Mouse (Mus musculus): ENCODE measurements around the gene Rpp14. TPM values are rescaled to one million over a fixed set of nuclear protein-coding genes. Genes with fewer than 3 reads are reported as not detected.

Gene Rpp14
- polyA plus RNA-seq, 1 experiment from 2014 or later = 35.4 TPM

DNA sequence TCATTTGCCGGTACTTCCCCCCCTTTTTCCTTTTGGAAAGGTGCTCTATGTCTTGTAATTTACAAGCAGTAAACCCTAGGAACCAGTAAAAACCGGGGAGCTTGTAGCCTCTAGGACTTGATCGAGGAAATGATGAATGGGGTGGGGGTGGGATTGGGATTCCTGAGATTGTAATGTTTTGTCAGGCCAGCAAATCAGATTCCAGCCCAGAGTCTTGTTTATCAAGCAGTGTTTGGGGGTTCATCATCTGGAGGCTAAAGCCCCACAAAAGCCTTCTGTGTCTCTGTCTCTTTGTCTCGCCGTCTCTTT, 18.5 kb downstream of the Rpp14 start:
- Histone ChIP-seq H3K4me2 (peak overlapping the region; percentile 81), H3K4me3 (peak overlapping the region; percentile 91), H3K27ac (replicated peaks) (peak overlapping the region; percentile 74), H3K27me3 (replicated peaks) (no peaks in the 10 kb centered on the region), H3K4me1 (peaks cover 38% of the 10 kb centered on the region), H3K9ac (peak overlapping the region; percentile 92), H3K9me3 (no peaks in the 10 kb centered on the region), H3K36me3 (peaks cover 3% of the 10 kb centered on the region; the same call in 1 of the 2 replicates)
- WGBS = 3% methylated on average over 5 of the region's 5 CpGs
- ATAC-seq (ENCODE audit: extremely low read depth, insufficient number of reproducible peaks, low FRiP score, low TSS enrichment) = no peak

DNA sequence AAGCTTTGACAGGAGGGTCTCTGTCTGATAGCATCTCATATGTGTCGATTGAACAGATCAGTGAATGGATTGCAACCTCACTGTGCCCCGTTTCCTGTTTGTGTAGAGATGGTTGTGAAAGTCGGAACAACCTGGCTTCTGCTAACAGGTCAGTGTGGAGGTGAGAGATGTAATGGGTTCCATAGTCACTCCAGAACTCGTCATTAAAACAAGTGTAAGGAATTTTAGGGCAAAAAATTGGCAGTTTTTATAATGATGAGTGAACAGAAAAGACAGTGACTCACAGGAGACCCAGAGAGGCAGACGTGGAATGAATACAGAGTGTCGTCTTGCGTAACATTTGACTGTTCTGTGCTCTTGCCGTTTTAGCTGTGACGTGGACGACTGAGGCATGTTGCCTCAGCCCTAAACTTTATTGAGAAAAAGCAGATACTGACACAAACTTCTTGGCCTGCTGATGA, 19.4 kb downstream of the Rpp14 start:
- WGBS = 62% methylated on average over 10 of the region's 10 CpGs
- ATAC-seq (ENCODE audit: extremely low read depth, insufficient number of reproducible peaks, low FRiP score, low TSS enrichment) = no peak
- Histone ChIP-seq H3K4me3 (peak overlapping the region; percentile 91), H3K27me3 (replicated peaks) (no peaks in the 10 kb centered on the region), H3K9me3 (no peaks in the 10 kb centered on the region), H3K36me3 (peaks cover 3% of the 10 kb centered on the region; the same call in 1 of the 2 replicates), H3K27ac (replicated peaks) (no peak overlapping the region), H3K4me1 (peaks cover 38% of the 10 kb centered on the region), H3K4me2 (peak overlapping the region; percentile 81), H3K9ac (peak overlapping the region; percentile 67; the same call in 1 of the 2 replicates)

DNA sequence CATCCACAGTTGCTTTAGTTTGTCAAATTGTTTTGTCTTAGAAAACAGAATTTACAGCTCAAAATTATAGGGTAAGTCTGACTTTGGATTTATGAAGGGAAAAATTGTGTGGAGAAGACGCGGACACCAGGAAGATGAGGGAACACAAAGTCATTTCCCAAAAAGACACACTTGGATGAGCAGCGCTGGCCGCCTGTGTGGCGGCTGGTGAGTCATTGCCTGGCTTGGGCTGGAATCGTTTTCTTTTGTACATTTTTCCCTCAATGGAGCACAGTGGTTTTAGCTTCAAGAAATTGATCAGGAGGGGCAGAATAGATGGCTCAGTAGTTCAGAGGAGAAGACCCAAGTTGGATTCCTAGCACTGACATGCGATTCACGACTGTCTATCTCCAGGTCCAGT, 21.7 kb downstream of the Rpp14 start:
- Histone ChIP-seq H3K27me3 (replicated peaks) (no peaks in the 10 kb centered on the region), H3K36me3 (peaks cover 6% of the 10 kb centered on the region), H3K4me2 (no peak overlapping the region), H3K9me3 (no peaks in the 10 kb centered on the region), H3K4me3 (no peak overlapping the region), H3K9ac (no peak overlapping the region), H3K4me1 (peaks cover 29% of the 10 kb centered on the region), H3K27ac (replicated peaks) (no peak overlapping the region)
- 88% methylated on average over 8 of the region's 8 CpGs for WGBS
- no peak for ATAC-seq (ENCODE audit: extremely low read depth, insufficient number of reproducible peaks, low FRiP score, low TSS enrichment)

DNA sequence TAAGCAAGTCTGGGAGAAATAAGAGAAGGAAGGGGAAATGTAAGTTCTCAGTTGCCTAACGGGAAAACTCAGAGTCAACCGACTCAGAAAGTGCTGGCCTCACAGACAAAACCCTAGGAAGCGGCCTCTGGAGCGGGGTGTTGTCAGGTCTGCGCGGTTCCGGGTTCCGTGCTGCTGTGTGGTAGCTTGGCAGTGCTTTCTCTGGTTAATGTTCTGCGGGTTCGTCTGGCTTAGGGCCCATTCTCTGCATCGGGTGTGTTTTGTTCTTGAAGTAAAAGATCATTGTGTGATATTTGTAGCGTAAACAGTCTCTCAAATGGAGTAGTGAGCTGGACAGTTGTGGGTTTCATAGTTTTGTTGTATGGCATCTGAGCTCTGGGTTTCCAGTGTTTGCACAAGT, 22.5 kb downstream of the Rpp14 start:
- Histone ChIP-seq H3K4me1 (peaks cover 25% of the 10 kb centered on the region), H3K9me3 (no peaks in the 10 kb centered on the region), H3K27me3 (replicated peaks) (no peaks in the 10 kb centered on the region), H3K36me3 (peaks cover 10% of the 10 kb centered on the region), H3K27ac (replicated peaks) (no peak overlapping the region), H3K4me3 (no peak overlapping the region), H3K9ac (no peak overlapping the region), H3K4me2 (no peak overlapping the region)
- ATAC-seq (ENCODE audit: extremely low read depth, insufficient number of reproducible peaks, low FRiP score, low TSS enrichment) = no peak
- 75% methylated on average over 12 of the region's 12 CpGs for WGBS

DNA sequence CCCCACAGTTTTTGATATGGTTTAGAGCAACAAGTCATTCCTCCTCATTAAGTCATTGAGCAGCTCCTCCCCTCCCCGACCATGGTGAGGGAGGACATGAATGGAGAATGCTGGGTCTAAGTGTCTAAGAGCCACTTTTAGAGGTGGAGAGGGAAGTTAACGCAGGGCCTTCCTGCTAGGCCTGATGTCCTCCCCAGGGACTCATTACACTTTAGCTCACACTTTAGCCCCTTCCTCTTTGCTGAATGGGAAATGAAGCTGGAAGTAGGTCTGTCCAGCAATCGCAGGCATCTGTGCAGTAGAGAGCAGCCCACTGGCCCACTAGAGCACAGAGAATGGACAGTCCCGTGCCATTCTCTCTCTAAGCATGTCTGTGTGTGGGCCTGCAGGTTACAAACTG, 27.9 kb downstream of the Rpp14 start:
- Histone ChIP-seq H3K9me3 (no peaks in the 10 kb centered on the region), H3K27ac (replicated peaks) (no peak overlapping the region), H3K9ac (no peak overlapping the region), H3K27me3 (replicated peaks) (no peaks in the 10 kb centered on the region), H3K4me3 (no peak overlapping the region), H3K36me3 (peaks cover 7% of the 10 kb centered on the region), H3K4me2 (no peak overlapping the region), H3K4me1 (peaks cover 18% of the 10 kb centered on the region; the same call in 1 of the 2 replicates)
- 78% methylated on average over 4 of the region's 4 CpGs for WGBS
- ATAC-seq (ENCODE audit: extremely low read depth, insufficient number of reproducible peaks, low FRiP score, low TSS enrichment) = no peak

DNA sequence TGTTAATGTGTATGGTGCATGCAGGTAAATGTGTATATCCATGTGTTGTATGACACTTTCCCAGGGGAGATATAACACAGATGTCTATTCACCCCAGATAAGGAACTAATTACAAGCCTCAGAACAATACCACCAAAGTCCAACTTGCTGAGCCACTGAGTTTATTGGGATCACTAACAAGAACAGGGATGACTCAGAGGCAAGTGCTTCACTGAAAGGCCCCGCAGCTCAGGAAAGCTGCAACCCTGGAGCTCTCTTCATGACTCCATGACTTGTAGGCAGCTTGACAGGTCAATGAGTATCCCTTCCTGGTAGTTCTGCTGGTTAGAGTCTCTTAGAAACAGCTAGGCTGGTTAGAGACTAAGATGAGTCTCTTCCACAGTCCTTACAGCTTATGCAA, 28.8 kb downstream of the Rpp14 start:
- 78% methylated on average over 1 of the region's 1 CpGs for WGBS
- H3K27ac ChIP-seq (replicated peaks) = no peak overlapping the region
- ATAC-seq (ENCODE audit: extremely low read depth, insufficient number of reproducible peaks, low FRiP score, low TSS enrichment) = no peak
- H3K27me3 ChIP-seq (replicated peaks) = no peaks in the 10 kb centered on the region
- H3K4me2 ChIP-seq = no peak overlapping the region
- H3K9ac ChIP-seq = no peak overlapping the region
- H3K9me3 ChIP-seq = no peaks in the 10 kb centered on the region
- H3K36me3 ChIP-seq = peaks cover 7% of the 10 kb centered on the region
- H3K4me3 ChIP-seq = no peak overlapping the region
- H3K4me1 ChIP-seq = peaks cover 13% of the 10 kb centered on the region; the same call in 1 of the 2 replicates

DNA sequence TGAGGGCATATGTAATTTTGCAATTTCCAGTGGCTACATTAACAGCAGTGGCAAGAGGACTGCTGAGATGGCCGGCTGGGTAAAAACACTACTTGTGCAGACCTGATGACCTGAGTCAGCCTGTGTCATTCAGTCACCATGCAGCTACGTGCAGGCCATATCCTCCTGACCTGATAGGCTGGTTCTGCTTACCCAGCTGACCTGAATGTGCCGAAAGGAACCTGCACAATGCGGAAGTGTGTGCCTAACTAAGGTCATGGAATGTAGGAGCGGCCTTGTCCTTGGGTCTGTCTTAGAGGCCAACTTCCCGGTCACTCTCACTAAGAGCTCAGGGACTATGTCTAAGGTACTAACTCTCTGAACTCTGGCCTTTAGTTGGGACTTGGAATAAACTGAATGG, 31.4 kb downstream of the Rpp14 start:
- no peaks in the 10 kb centered on the region for H3K27me3 ChIP-seq (replicated peaks)
- peak overlapping the region; percentile 28; the same call in 1 of the 2 replicates for H3K27ac ChIP-seq (replicated peaks)
- no peak overlapping the region for H3K9ac ChIP-seq
- peaks cover 7% of the 10 kb centered on the region for H3K36me3 ChIP-seq
- peaks cover 16% of the 10 kb centered on the region; the same call in 1 of the 2 replicates for H3K4me1 ChIP-seq
- ATAC-seq (ENCODE audit: extremely low read depth, insufficient number of reproducible peaks, low FRiP score, low TSS enrichment) = peak; percentile 44; the same call in 1 of the 2 replicates
- WGBS = 46% methylated on average over 6 of the region's 6 CpGs
- no peaks in the 10 kb centered on the region for H3K9me3 ChIP-seq
- no peak overlapping the region for H3K4me2 ChIP-seq
- no peak overlapping the region for H3K4me3 ChIP-seq

DNA sequence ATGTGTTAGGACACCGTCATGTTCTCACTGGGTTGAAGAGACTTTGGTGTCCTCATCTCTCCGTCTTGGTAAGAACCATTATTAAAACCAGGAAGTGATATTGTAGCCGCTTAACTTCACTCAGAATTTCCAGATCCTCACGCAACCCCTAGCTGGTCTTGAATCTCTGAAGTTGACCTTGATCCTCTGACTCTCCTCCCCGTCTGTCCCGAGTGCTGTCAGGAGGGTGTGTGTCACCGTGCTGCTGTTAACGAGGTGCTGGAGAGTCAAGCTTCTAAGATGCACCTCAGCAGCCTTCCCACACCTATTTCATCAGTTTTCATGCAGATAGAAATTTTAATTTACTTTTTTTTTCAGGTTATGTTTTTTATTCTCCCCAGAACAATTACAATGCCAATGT, 31.9 kb downstream of the Rpp14 start:
- H3K4me2 ChIP-seq = no peak overlapping the region
- no peak for ATAC-seq (ENCODE audit: extremely low read depth, insufficient number of reproducible peaks, low FRiP score, low TSS enrichment)
- no peak overlapping the region for H3K9ac ChIP-seq
- 59% methylated on average over 8 of the region's 8 CpGs for WGBS
- peaks cover 3% of the 10 kb centered on the region for H3K36me3 ChIP-seq
- H3K27ac ChIP-seq (replicated peaks) = 0 out of 2 replicates have a peak overlapping the region, but pooled peaks have one; percentile 28
- H3K9me3 ChIP-seq = no peaks in the 10 kb centered on the region
- no peak overlapping the region for H3K4me3 ChIP-seq
- H3K4me1 ChIP-seq = peaks cover 16% of the 10 kb centered on the region; the same call in 1 of the 2 replicates
- H3K27me3 ChIP-seq (replicated peaks) = no peaks in the 10 kb centered on the region

DNA sequence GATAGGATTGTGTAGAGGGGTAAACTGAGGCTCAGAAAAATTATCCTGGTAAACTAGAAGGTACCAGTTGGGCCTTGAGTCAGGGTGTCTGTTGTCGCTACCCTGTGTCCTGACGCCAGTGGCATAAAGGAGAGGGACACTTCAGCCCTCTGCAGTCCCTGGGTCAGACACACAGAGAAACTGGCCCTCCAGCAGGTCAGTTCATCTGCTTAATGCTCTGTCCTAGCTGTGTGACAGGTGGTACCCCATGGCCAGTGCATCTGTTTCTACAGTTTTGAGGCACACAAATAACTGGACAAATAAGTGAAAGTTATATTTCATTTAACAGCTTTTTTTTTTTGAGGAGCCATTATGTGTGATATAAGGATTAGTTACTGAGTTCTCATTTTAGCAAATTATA, 33.4 kb downstream of the Rpp14 start:
- H3K27ac ChIP-seq (replicated peaks) = no peak overlapping the region
- no peak for ATAC-seq (ENCODE audit: extremely low read depth, insufficient number of reproducible peaks, low FRiP score, low TSS enrichment)
- WGBS = 88% methylated on average over 2 of the region's 2 CpGs
- no peaks in the 10 kb centered on the region for H3K36me3 ChIP-seq
- no peak overlapping the region for H3K9ac ChIP-seq
- no peaks in the 10 kb centered on the region for H3K9me3 ChIP-seq
- peaks cover 13% of the 10 kb centered on the region; the same call in 1 of the 2 replicates for H3K4me1 ChIP-seq
- no peaks in the 10 kb centered on the region for H3K27me3 ChIP-seq (replicated peaks)
- H3K4me2 ChIP-seq = no peak overlapping the region
- no peak overlapping the region for H3K4me3 ChIP-seq

DNA sequence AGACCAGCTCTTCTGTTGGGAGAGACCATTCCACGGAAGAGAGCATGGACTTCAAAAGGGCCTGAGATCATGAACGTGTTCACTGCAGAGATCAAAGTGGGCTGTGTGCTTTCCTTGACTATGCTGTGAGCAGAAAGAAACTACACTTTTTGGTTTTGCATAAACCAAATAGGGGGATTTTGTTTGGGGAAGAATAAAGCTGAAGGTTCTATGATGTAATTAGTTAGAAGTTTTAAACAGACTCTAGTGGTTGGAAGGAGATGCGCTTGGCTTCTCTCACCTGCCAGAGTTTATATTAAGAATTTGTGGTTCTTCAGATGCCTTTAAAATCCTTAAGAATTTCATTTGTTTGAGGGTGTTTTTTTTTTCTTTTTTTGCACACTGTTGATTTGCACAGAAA, 34.1 kb downstream of the Rpp14 start:
- H3K4me3 ChIP-seq = no peak overlapping the region
- H3K9me3 ChIP-seq = no peaks in the 10 kb centered on the region
- H3K9ac ChIP-seq = no peak overlapping the region
- no peak for ATAC-seq (ENCODE audit: extremely low read depth, insufficient number of reproducible peaks, low FRiP score, low TSS enrichment)
- 64% methylated on average over 3 of the region's 3 CpGs for WGBS
- no peaks in the 10 kb centered on the region for H3K27me3 ChIP-seq (replicated peaks)
- H3K36me3 ChIP-seq = no peaks in the 10 kb centered on the region
- H3K4me2 ChIP-seq = no peak overlapping the region
- no peak overlapping the region for H3K27ac ChIP-seq (replicated peaks)
- peaks cover 13% of the 10 kb centered on the region; the same call in 1 of the 2 replicates for H3K4me1 ChIP-seq

DNA sequence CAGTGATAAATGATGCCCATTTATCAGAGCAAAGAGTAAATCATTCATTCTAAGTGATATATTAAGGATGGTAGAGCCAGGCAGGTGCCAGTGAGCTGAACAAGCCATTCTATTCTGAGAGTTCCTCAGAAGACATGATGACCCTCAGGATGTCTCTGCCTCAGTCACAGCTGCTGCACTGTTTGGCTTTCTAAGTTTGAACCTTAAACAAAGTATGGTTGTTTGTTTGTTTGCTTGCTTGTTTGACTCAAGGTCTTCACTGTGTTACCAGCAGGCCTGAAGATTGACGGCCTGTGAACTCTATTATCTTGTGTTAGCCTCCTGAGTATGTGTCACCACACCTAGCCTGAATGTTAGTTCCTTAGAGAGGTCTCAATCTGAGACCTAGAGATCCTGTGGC, 34.6 kb downstream of the Rpp14 start:
- Histone ChIP-seq H3K4me1 (peaks cover 13% of the 10 kb centered on the region; the same call in 1 of the 2 replicates), H3K4me2 (no peak overlapping the region), H3K4me3 (no peak overlapping the region), H3K27me3 (replicated peaks) (no peaks in the 10 kb centered on the region), H3K36me3 (no peaks in the 10 kb centered on the region), H3K9me3 (no peaks in the 10 kb centered on the region), H3K9ac (no peak overlapping the region), H3K27ac (replicated peaks) (no peak overlapping the region)
- no peak for ATAC-seq (ENCODE audit: extremely low read depth, insufficient number of reproducible peaks, low FRiP score, low TSS enrichment)
- 71% methylated on average over 1 of the region's 1 CpGs for WGBS

DNA sequence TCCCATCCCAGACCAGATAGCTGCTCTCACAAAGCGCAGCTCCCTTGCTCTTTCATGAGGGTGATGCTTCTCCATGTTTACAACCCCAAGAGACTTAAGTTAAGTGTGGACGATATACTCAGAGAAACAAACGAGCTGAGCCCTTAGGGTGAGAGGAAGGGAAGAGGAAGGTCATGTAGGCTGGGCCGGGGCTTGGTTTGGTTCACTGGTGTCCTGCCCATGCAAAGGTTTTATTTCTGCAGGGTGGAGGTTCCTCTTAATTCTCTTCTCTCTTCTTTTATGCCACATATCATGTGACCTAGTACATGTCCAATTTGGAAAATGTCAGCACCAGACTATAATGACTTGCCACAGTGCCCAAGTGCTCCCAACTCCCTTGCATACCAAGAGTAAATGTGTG, 35.6 kb downstream of the Rpp14 start:
- Histone ChIP-seq H3K4me3 (no peak overlapping the region), H3K36me3 (peaks cover 3% of the 10 kb centered on the region), H3K4me1 (peaks cover 13% of the 10 kb centered on the region; the same call in 1 of the 2 replicates), H3K9ac (no peak overlapping the region), H3K27me3 (replicated peaks) (no peaks in the 10 kb centered on the region), H3K9me3 (no peaks in the 10 kb centered on the region), H3K27ac (replicated peaks) (no peak overlapping the region), H3K4me2 (no peak overlapping the region)
- no peak for ATAC-seq (ENCODE audit: extremely low read depth, insufficient number of reproducible peaks, low FRiP score, low TSS enrichment)
- WGBS = 68% methylated on average over 4 of the region's 4 CpGs

Data from heart, embryonic 13.5 days (tissue).